Comparison of ENCODE assay signal across 8 mouse cellular contexts in the genomic region with DNA sequence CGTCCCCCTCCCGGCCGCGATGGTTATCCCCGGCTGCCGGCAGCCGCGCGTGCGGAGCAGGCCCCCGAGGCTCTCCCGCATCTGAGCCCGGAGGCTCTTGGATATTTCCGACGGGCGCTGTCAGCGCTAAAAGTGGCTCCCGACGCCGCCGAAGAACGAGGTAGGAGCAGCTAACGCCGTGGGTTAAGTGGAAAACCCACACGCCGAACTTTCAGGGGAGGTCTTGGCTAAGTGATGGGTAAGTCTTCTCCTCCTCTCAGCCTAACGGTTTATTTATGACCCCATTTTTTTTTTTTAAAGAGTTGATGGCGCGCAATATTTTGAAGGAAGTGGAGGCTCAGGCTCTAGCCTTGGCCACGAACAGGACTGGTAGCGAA. TPM values are rescaled to one million over a fixed set of nuclear protein-coding genes. Genes with fewer than 3 reads are reported as not detected.
A peak's percentile ranks its signal among the peaks of the same experiment; 100 is the strongest.
DNase-seq lines count a peak whose midpoint lies in the region; ATAC-seq lines count a peak whose summit lies in the region.

No protein-coding gene starts in this region.

- no peaks in the 10 kb centered on the region for H3K9me3 ChIP-seq in megakaryocyte, embryonic 14.5 days
- no peaks in the 10 kb centered on the region for H3K9me3 ChIP-seq in erythroblast, embryonic 14.5 days (ENCODE audit: control insufficient read depth, low read length)
- H3K9me3 ChIP-seq in limb, embryonic 12.5 days, result no peaks in the 10 kb centered on the region
- H3K9me3 ChIP-seq in stomach, embryonic 14.5 days (ENCODE audit: control insufficient read depth, low read depth, low read length), result no peaks in the 10 kb centered on the region

- H3K27me3 ChIP-seq in megakaryocyte, embryonic 14.5 days (replicated peaks), result no peaks in the 10 kb centered on the region
- H3K27me3 ChIP-seq in erythroblast, embryonic 14.5 days (ENCODE audit: control insufficient read depth), result no peaks in the 10 kb centered on the region
- no peaks in the 10 kb centered on the region for H3K27me3 ChIP-seq in limb, embryonic 12.5 days
- no peaks in the 10 kb centered on the region for H3K27me3 ChIP-seq in stomach, embryonic 14.5 days (ENCODE audit: control insufficient read depth, insufficient read depth, low read length)

- peaks cover 58% of the 10 kb centered on the region for H3K36me3 ChIP-seq in megakaryocyte, embryonic 14.5 days (replicated peaks; ENCODE audit: low read length)
- peaks cover 41% of the 10 kb centered on the region for H3K36me3 ChIP-seq in erythroblast, embryonic 14.5 days (ENCODE audit: control insufficient read depth)
- peaks cover 48% of the 10 kb centered on the region for H3K36me3 ChIP-seq in limb, embryonic 12.5 days
- peaks cover 12% of the 10 kb centered on the region for H3K36me3 ChIP-seq in stomach, embryonic 14.5 days (ENCODE audit: control insufficient read depth, insufficient read depth, low read length)

- peak overlapping the region; percentile 97 for H3K4me3 ChIP-seq in megakaryocyte, embryonic 14.5 days (replicated peaks)
- peak overlapping the region; percentile 91 for H3K4me3 ChIP-seq in erythroblast, embryonic 14.5 days (replicated peaks)
- H3K4me3 ChIP-seq in limb, embryonic 12.5 days (replicated peaks), result peak overlapping the region; percentile 94
- H3K4me3 ChIP-seq in stomach, embryonic 14.5 days (ENCODE audit: low read depth, low read length), result peak overlapping the region; percentile 85

- no peak for DNase-seq in adrenal gland, postnatal 14 days
- no peak for DNase-seq in thymus, postnatal 25 days
- no peak for DNase-seq in adrenal gland, postnatal 10 days

- ATAC-seq in megakaryocyte, adult 5-6 weeks (ENCODE audit: poor library complexity, severe bottlenecking), result no peak
- ATAC-seq in limb, embryonic 12.5 days (ENCODE audit: insufficient number of reproducible peaks, insufficient read depth, low FRiP score, low TSS enrichment, low read depth), result no peak
- peak; percentile 11; the same call in 1 of the 2 replicates for ATAC-seq in stomach, embryonic 14.5 days (ENCODE audit: insufficient number of reproducible peaks, insufficient read depth, low FRiP score, low read depth)

- H3K4me1 ChIP-seq in megakaryocyte, embryonic 14.5 days, result peaks cover 39% of the 10 kb centered on the region
- H3K4me1 ChIP-seq in erythroblast, embryonic 14.5 days (ENCODE audit: control insufficient read depth), result peaks cover 45% of the 10 kb centered on the region
- peaks cover 30% of the 10 kb centered on the region for H3K4me1 ChIP-seq in limb, embryonic 12.5 days (replicated peaks)
- H3K4me1 ChIP-seq in stomach, embryonic 14.5 days (ENCODE audit: control insufficient read depth, insufficient read depth, low read length), result peaks cover 17% of the 10 kb centered on the region; the same call in 1 of the 2 replicates

- no peak overlapping the region for H3K27ac ChIP-seq in limb, embryonic 12.5 days
- H3K27ac ChIP-seq in stomach, embryonic 14.5 days (ENCODE audit: low read length), result 0 out of 2 replicates have a peak overlapping the region, but pooled peaks have one; percentile 18

- peak overlapping the region; percentile 99 for H3K4me2 ChIP-seq in limb, embryonic 12.5 days
- H3K4me2 ChIP-seq in stomach, embryonic 14.5 days (replicated peaks; ENCODE audit: low read depth, low read length), result peak overlapping the region; percentile 97

- H3K9ac ChIP-seq in limb, embryonic 12.5 days (replicated peaks), result peak overlapping the region; percentile 83
- H3K9ac ChIP-seq in stomach, embryonic 14.5 days (replicated peaks; ENCODE audit: low read depth, low read length), result peak overlapping the region; percentile 63

- WGBS in limb, embryonic 12.5 days, result under 1% methylated on average over 31 of the region's 31 CpGs
- WGBS in stomach, embryonic 14.5 days, result 0% methylated on average over 31 of the region's 31 CpGs

RNA-seq across cellular contexts. Expression of a gene that starts 0.4 kb away (rescaled TPM):
- polyA plus RNA-seq in megakaryocyte, embryonic 14.5 days (2012; ENCODE audit: insufficient read depth, low replicate concordance), result 18.3 and 25.1 TPM in 2 replicates
- 10.4 and 12.2 TPM in 2 replicates for total RNA-seq in megakaryocyte, adult 5-6 weeks (2015)
- total RNA-seq in megakaryocyte, adult 5-6 weeks (2017), result 11.7 and 13.9 TPM in 2 replicates
- 1.1 and 1.5 TPM in 2 replicates for polyA plus RNA-seq in erythroblast, embryonic 14.5 days (2012)
- 52.0 and 53.0 TPM in 2 replicates for polyA plus RNA-seq in limb, embryonic 12.5 days (2016; fragmentation: Nextera tagmentation; extraction: Ambion mirVana)
- polyA plus RNA-seq in stomach, embryonic 14.5 days (2014; fragmentation: Nextera tagmentation; extraction: Ambion mirVana), result 36.6 and 38.8 TPM in 2 replicates
- 15.9 and 16.2 TPM in 2 replicates for total RNA-seq in adrenal gland, postnatal 14 days (2021)
- total RNA-seq in adrenal gland, postnatal 10 days (2021), result 10 to 100 TPM; 17.1 to 18.9 TPM

RNA-seq across cellular contexts. Expression of a gene that starts 0.4 kb away (rescaled TPM):
- polyA plus RNA-seq in megakaryocyte, embryonic 14.5 days (2012; ENCODE audit: insufficient read depth, low replicate concordance), result 1.2 and 3.7 TPM in 2 replicates
- 112 and 121 TPM in 2 replicates for total RNA-seq in megakaryocyte, adult 5-6 weeks (2015)
- total RNA-seq in megakaryocyte, adult 5-6 weeks (2017), result 44.1 and 55.0 TPM in 2 replicates
- polyA plus RNA-seq in erythroblast, embryonic 14.5 days (2012), result 0.64 TPM in 1 of 2 replicates, not detected in the other
- 72.5 and 82.6 TPM in 2 replicates for polyA plus RNA-seq in limb, embryonic 12.5 days (2016; fragmentation: Nextera tagmentation; extraction: Ambion mirVana)
- 83.0 and 99.4 TPM in 2 replicates for polyA plus RNA-seq in stomach, embryonic 14.5 days (2014; fragmentation: Nextera tagmentation; extraction: Ambion mirVana)
- 81.5 and 93.6 TPM in 2 replicates for total RNA-seq in adrenal gland, postnatal 14 days (2021)
- 10 to 100 TPM; 77.4 to 82.0 TPM for total RNA-seq in adrenal gland, postnatal 10 days (2021)

RNA-seq across cellular contexts. Expression of a gene that starts 12.4 kb away (rescaled TPM):
- polyA plus RNA-seq in megakaryocyte, embryonic 14.5 days (2012; ENCODE audit: insufficient read depth, low replicate concordance), result 1.5 and 3.3 TPM in 2 replicates
- 0.27 and 1.5 TPM in 2 replicates for total RNA-seq in megakaryocyte, adult 5-6 weeks (2015)
- 0.22 TPM in 1 of 2 replicates, not detected in the other for total RNA-seq in megakaryocyte, adult 5-6 weeks (2017)
- 0.08 and 0.22 TPM in 2 replicates for polyA plus RNA-seq in erythroblast, embryonic 14.5 days (2012)
- 0.60 TPM in 1 of 2 replicates, not detected in the other for polyA plus RNA-seq in limb, embryonic 12.5 days (2016; fragmentation: Nextera tagmentation; extraction: Ambion mirVana)
- 2.3 and 2.6 TPM in 2 replicates for polyA plus RNA-seq in stomach, embryonic 14.5 days (2014; fragmentation: Nextera tagmentation; extraction: Ambion mirVana)
- total RNA-seq in adrenal gland, postnatal 14 days (2021), result 1.7 and 22.1 TPM in 2 replicates
- 10 to 100 TPM; 14.2 to 23.3 TPM for total RNA-seq in adrenal gland, postnatal 10 days (2021)

RNA-seq across cellular contexts. Expression of a gene that starts 15.4 kb away (rescaled TPM):
- 3.2 and 5.6 TPM in 2 replicates for polyA plus RNA-seq in megakaryocyte, embryonic 14.5 days (2012; ENCODE audit: insufficient read depth, low replicate concordance)
- total RNA-seq in megakaryocyte, adult 5-6 weeks (2015), result 0.16 and 0.21 TPM in 2 replicates
- total RNA-seq in megakaryocyte, adult 5-6 weeks (2017), result 0.33 and 0.53 TPM in 2 replicates
- not detected in 2 replicates for polyA plus RNA-seq in erythroblast, embryonic 14.5 days (2012)
- polyA plus RNA-seq in limb, embryonic 12.5 days (2016; fragmentation: Nextera tagmentation; extraction: Ambion mirVana), result 0.58 and 0.73 TPM in 2 replicates
- 0.13 and 0.52 TPM in 2 replicates for polyA plus RNA-seq in stomach, embryonic 14.5 days (2014; fragmentation: Nextera tagmentation; extraction: Ambion mirVana)
- 0.11 and 0.37 TPM in 2 replicates for total RNA-seq in adrenal gland, postnatal 14 days (2021)
- total RNA-seq in adrenal gland, postnatal 10 days (2021), result under 1 TPM; 0.12 to 0.54 TPM

RNA-seq across cellular contexts. Expression of a gene that starts 19.9 kb away (rescaled TPM):
- polyA plus RNA-seq in megakaryocyte, embryonic 14.5 days (2012; ENCODE audit: insufficient read depth, low replicate concordance), result 24.2 and 36.1 TPM in 2 replicates
- 41.4 and 46.4 TPM in 2 replicates for total RNA-seq in megakaryocyte, adult 5-6 weeks (2015)
- 57.4 and 68.0 TPM in 2 replicates for total RNA-seq in megakaryocyte, adult 5-6 weeks (2017)
- 0.08 and 0.13 TPM in 2 replicates for polyA plus RNA-seq in erythroblast, embryonic 14.5 days (2012)
- polyA plus RNA-seq in limb, embryonic 12.5 days (2016; fragmentation: Nextera tagmentation; extraction: Ambion mirVana), result 0.26 and 0.68 TPM in 2 replicates
- 0.42 and 0.88 TPM in 2 replicates for polyA plus RNA-seq in stomach, embryonic 14.5 days (2014; fragmentation: Nextera tagmentation; extraction: Ambion mirVana)
- 0.48 and 0.71 TPM in 2 replicates for total RNA-seq in adrenal gland, postnatal 14 days (2021)
- total RNA-seq in adrenal gland, postnatal 10 days (2021), result 1 to 10 TPM; 1.4 to 1.6 TPM

Comparison
In these comparisons a context has a peak if more than half of its experiments do, and no peak if none do; other contexts are left out.
1. RNA of a gene that starts 0.4 kb away (polyA plus RNA-seq): 83.0 to 99.4 TPM in stomach, embryonic 14.5 days and 72.5 to 82.6 TPM in limb, embryonic 12.5 days; 1.2 to 3.7 TPM in megakaryocyte, embryonic 14.5 days and 0.64 TPM in erythroblast, embryonic 14.5 days; every median in the first group is over 10 times any median in the second.
2. Peak in every context shown above with its lines, with median percentiles within 50 percentile points of each other: H3K4me3 ChIP-seq.